Mouse (Mus musculus) thymus, postnatal 10 days (tissue): ENCODE measurements at regions not wholly inside any gene's neighbourhood (a gene's known extent, or its start where the extent isn't known, plus 50 kb on each side); places are given as distances from the start of the nearest gene placed in this dataset.

Experiments used
- DNase-seq, 2 experiments: peaks; one replicate each; pipeline ENCODE4 v3.0.0; 2021; ENCODE audit warnings: low spot score in 2 of 2

- DNase-seq: no peak
These were observed 110.7 kb upstream of the Tgfbr2 start for GRCm38 (mm10) chr9:116285691-116286431.

- DNase-seq: no peak
These were observed 108.8 kb upstream of the Tgfbr2 start for GRCm38 (mm10) chr9:116283790-116284526.

- no peak for DNase-seq
These were observed 106.5 kb upstream of the Tgfbr2 start for GRCm38 (mm10) chr9:116281654-116282053.

GRCm38 (mm10) chr9:116280146-116280545 is 105.0 kb upstream of the Tgfbr2 start:
- DNase-seq: no peak

- DNase-seq: no peak
These were observed 103.7 kb upstream of the Tgfbr2 start for GRCm38 (mm10) chr9:116278862-116279261.

- no peak for DNase-seq
These were observed 102.6 kb upstream of the Tgfbr2 start for GRCm38 (mm10) chr9:116277736-116278135.

GRCm38 (mm10) chr9:116276141-116276540 is 101.0 kb upstream of the Tgfbr2 start:
- DNase-seq: no peak

- no peak for DNase-seq
These were observed 97.3 kb upstream of the Tgfbr2 start for GRCm38 (mm10) chr9:116272446-116272845.

GRCm38 (mm10) chr9:116270417-116270828 is 95.3 kb upstream of the Tgfbr2 start:
- DNase-seq: no peak

GRCm38 (mm10) chr9:116267411-116267810 is 92.3 kb upstream of the Tgfbr2 start:
- no peak for DNase-seq

- DNase-seq: peak; percentile 19 to 21
These were observed 88.7 kb upstream of the Tgfbr2 start for GRCm38 (mm10) chr9:116263833-116264232.

GRCm38 (mm10) chr9:116259569-116259968 is 84.4 kb upstream of the Tgfbr2 start:
- no peak for DNase-seq

- peak; percentile 23 to 27 for DNase-seq
These were observed 78.4 kb upstream of the Tgfbr2 start for GRCm38 (mm10) chr9:116253546-116253945.

- DNase-seq: no peak
These were observed 77.6 kb upstream of the Tgfbr2 start for GRCm38 (mm10) chr9:116252788-116253187.

- DNase-seq: peak in 1 of 2 experiments; percentile 19
These were observed 74.6 kb upstream of the Tgfbr2 start for GRCm38 (mm10) chr9:116249791-116250190.

- DNase-seq: no peak
These were observed 70.0 kb upstream of the Tgfbr2 start for GRCm38 (mm10) chr9:116245136-116245535.

GRCm38 (mm10) chr9:116244619-116244899 is 69.4 kb upstream of the Tgfbr2 start:
- DNase-seq: no peak

GRCm38 (mm10) chr9:116243775-116244618 is 68.8 kb upstream of the Tgfbr2 start:
- DNase-seq: no peak

GRCm38 (mm10) chr9:116241933-116242526 is 66.9 kb upstream of the Tgfbr2 start:
- DNase-seq: no peak

- no peak for DNase-seq
These were observed 66.1 kb upstream of the Tgfbr2 start for GRCm38 (mm10) chr9:116241290-116241689.

- DNase-seq: no peak
These were observed 61.7 kb upstream of the Tgfbr2 start for GRCm38 (mm10) chr9:116236836-116237235.

- DNase-seq: no peak
These were observed 59.0 kb upstream of the Tgfbr2 start for GRCm38 (mm10) chr9:116234170-116234569.
